In the genomic region with DNA sequence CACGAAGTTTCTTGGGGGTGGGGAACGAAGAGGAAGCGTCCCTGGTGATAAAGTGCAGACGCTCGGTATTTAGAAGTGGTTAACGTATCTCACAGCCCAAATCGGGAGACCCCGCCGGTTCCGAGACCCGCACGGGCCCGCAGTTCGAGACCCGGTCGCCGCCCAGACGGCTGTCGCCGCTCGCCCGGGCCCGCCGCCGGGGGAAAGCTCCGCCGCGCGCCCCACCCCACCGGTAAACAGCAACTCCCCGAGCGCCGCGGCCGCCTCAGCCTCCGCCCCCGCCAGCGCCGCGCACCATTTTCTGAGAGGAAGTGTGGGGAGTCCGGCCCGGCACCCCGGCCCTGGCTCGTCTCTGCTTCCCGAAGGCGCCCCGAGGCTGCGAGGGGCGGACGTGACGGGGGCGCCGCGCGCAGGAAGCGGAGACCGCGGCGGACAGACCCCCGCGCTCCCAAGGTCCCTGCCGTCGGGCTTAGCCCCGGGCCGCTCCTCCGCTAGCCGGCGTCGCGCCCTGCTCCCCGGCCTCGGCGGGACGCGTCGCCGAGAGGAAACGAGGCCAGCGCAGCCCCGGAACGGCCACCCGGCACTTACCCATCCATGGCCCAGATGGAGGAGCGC, we compare ENCODE assay signal across 8 mouse cellular contexts. TPM values are rescaled to one million over a fixed set of nuclear protein-coding genes. Genes with fewer than 3 reads are reported as not detected.
DNase-seq lines count a peak whose midpoint lies in the region; ATAC-seq and TF ChIP-seq lines count a peak whose summit lies in the region.

No protein-coding gene starts in this region.

- TF ChIP-seq CTCF in C2C12 (IDR thresholded peaks at IDR 0.05; ENCODE audit: control insufficient read depth, insufficient read depth, insufficient read length): no peak
- no peak for TF ChIP-seq CTCF in midbrain, postnatal 0 days (IDR thresholded peaks at IDR 0.05)

- H3K79me3 ChIP-seq in C2C12 (ENCODE audit: low read depth): peaks cover 48% of the 10 kb centered on the region

- peak; percentile 84 to 90 for DNase-seq in adrenal gland, postnatal 36 days
- peak; percentile 65 for DNase-seq in embryonic facial prominence, embryonic 14.5 days (ENCODE audit: low spot score)
- peak; percentile 78 to 83 for DNase-seq in heart, adult 9 months (ENCODE audit: low spot score in 2 of 2)
- peak; percentile 70 for DNase-seq in kidney, adult 9 months
- peak; percentile 88 for DNase-seq in liver
- peak; percentile 21 for DNase-seq in midbrain, postnatal 0 days (ENCODE audit: low spot score)

- peaks cover 18% of the 10 kb centered on the region for H3K4me1 ChIP-seq in embryonic facial prominence, embryonic 14.5 days (ENCODE audit: control insufficient read depth, insufficient read depth, low read length)
- H3K4me1 ChIP-seq in midbrain, postnatal 0 days (ENCODE audit: insufficient read depth, low read length): peaks cover 6% of the 10 kb centered on the region; the same call in 1 of the 2 replicates
- peaks cover 15% of the 10 kb centered on the region for H3K4me1 ChIP-seq in stomach, embryonic 14.5 days (ENCODE audit: control insufficient read depth, insufficient read depth, low read length)

- peak overlapping the region; percentile 83 for H3ac ChIP-seq in C2C12 (ENCODE audit: control insufficient read depth, insufficient read length, low read depth)

- ATAC-seq in embryonic facial prominence, embryonic 14.5 days (ENCODE audit: low read depth): peak; percentile 77
- ATAC-seq in midbrain, postnatal 0 days (ENCODE audit: low FRiP score): no peak; the same call in none of the 2 replicates
- ATAC-seq in stomach, embryonic 14.5 days (ENCODE audit: insufficient number of reproducible peaks, insufficient read depth, low FRiP score, low read depth): peak; percentile 78

- peak overlapping the region; percentile 85 for H3K4me2 ChIP-seq in embryonic facial prominence, embryonic 14.5 days (ENCODE audit: low read depth, low read length)
- H3K4me2 ChIP-seq in midbrain, postnatal 0 days (ENCODE audit: low read depth, low read length, poor library complexity, severe bottlenecking): peak overlapping the region; percentile 92
- H3K4me2 ChIP-seq in stomach, embryonic 14.5 days (replicated peaks; ENCODE audit: low read depth, low read length): peak overlapping the region; percentile 49

- WGBS in embryonic facial prominence, embryonic 14.5 days: under 1% methylated on average over 44 of the region's 83 CpGs
- WGBS in midbrain, postnatal 0 days: under 1% methylated on average over 71 of the region's 83 CpGs
- under 1% methylated on average over 62 of the region's 83 CpGs for WGBS in stomach, embryonic 14.5 days

- no peaks in the 10 kb centered on the region for H3K27me3 ChIP-seq in C2C12 (ENCODE audit: control insufficient read depth, insufficient read depth, insufficient read length)
- no peaks in the 10 kb centered on the region for H3K27me3 ChIP-seq in embryonic facial prominence, embryonic 14.5 days (replicated peaks; ENCODE audit: control insufficient read depth, insufficient read depth, low read length)
- no peaks in the 10 kb centered on the region for H3K27me3 ChIP-seq in midbrain, postnatal 0 days (ENCODE audit: insufficient read depth, low read length)
- H3K27me3 ChIP-seq in stomach, embryonic 14.5 days (ENCODE audit: control insufficient read depth, insufficient read depth, low read length): no peaks in the 10 kb centered on the region

- peaks cover 55% of the 10 kb centered on the region for H3K79me2 ChIP-seq in C2C12 (ENCODE audit: control insufficient read depth, insufficient read depth)

- H3K4me3 ChIP-seq in C2C12 (ENCODE audit: insufficient read depth, poor library complexity, severe bottlenecking): peak overlapping the region; percentile 78
- peak overlapping the region; percentile 79 for H3K4me3 ChIP-seq in embryonic facial prominence, embryonic 14.5 days (ENCODE audit: low read depth, low read length)
- peak overlapping the region; percentile 81 for H3K4me3 ChIP-seq in midbrain, postnatal 0 days (ENCODE audit: low read depth, low read length)
- peak overlapping the region; percentile 96 for H3K4me3 ChIP-seq in stomach, embryonic 14.5 days (ENCODE audit: low read depth, low read length)

- no peaks in the 10 kb centered on the region for H3K36me3 ChIP-seq in C2C12 (ENCODE audit: control insufficient read depth, insufficient read depth)
- no peaks in the 10 kb centered on the region for H3K36me3 ChIP-seq in embryonic facial prominence, embryonic 14.5 days (ENCODE audit: control insufficient read depth, insufficient read depth, low read length)
- no peaks in the 10 kb centered on the region for H3K36me3 ChIP-seq in midbrain, postnatal 0 days (ENCODE audit: insufficient read depth, low read length)
- no peaks in the 10 kb centered on the region for H3K36me3 ChIP-seq in stomach, embryonic 14.5 days (ENCODE audit: control insufficient read depth, insufficient read depth, low read length)

- peak overlapping the region; percentile 88 for H3K9ac ChIP-seq in embryonic facial prominence, embryonic 14.5 days (ENCODE audit: low read depth, low read length)
- peak overlapping the region; percentile 86 for H3K9ac ChIP-seq in midbrain, postnatal 0 days (replicated peaks; ENCODE audit: low read length, poor library complexity, severe bottlenecking)
- H3K9ac ChIP-seq in stomach, embryonic 14.5 days (replicated peaks; ENCODE audit: low read depth, low read length): peak overlapping the region; percentile 92

- no peaks in the 10 kb centered on the region for H3K9me3 ChIP-seq in embryonic facial prominence, embryonic 14.5 days (ENCODE audit: control insufficient read depth, low read length)
- no peaks in the 10 kb centered on the region for H3K9me3 ChIP-seq in midbrain, postnatal 0 days (ENCODE audit: low read length)
- no peaks in the 10 kb centered on the region for H3K9me3 ChIP-seq in stomach, embryonic 14.5 days (ENCODE audit: control insufficient read depth, low read depth, low read length)

- H3K27ac ChIP-seq in embryonic facial prominence, embryonic 14.5 days (replicated peaks; ENCODE audit: low read depth, low read length): peak overlapping the region; percentile 92
- H3K27ac ChIP-seq in midbrain, postnatal 0 days (ENCODE audit: low read depth, low read length): peak overlapping the region; percentile 85
- H3K27ac ChIP-seq in stomach, embryonic 14.5 days (ENCODE audit: low read length): peak overlapping the region; percentile 98

TF ChIP-seq in C2C12, 6 proteins besides CTCF, POLR2A, EP300 and RAD21:
- TF ChIP-seq FOSL1 (IDR thresholded peaks at IDR 0.05; ENCODE audit: insufficient read depth, low read length, poor library complexity, severe bottlenecking): no peak
- TF ChIP-seq MAX (IDR thresholded peaks at IDR 0.05): no peak
- no peak for TF ChIP-seq CEBPB (IDR thresholded peaks at IDR 0.05; ENCODE audit: low read depth)
- no peak for TF ChIP-seq MYOD1 (IDR thresholded peaks at IDR 0.05; ENCODE audit: control insufficient read depth, insufficient read length, low read depth)
- no peak for TF ChIP-seq USF1 (IDR thresholded peaks at IDR 0.05; ENCODE audit: low read depth)
- no peak for TF ChIP-seq MYOG (IDR thresholded peaks at IDR 0.05; ENCODE audit: control insufficient read depth, extremely low read depth, insufficient read length)
TF ChIP-seq in C2C12: peak in this region for 0.

RNA-seq across cellular contexts. Expression of a gene that starts 0.5 kb away (rescaled TPM):
- 10.9 TPM for polyA plus RNA-seq in C2C12 (2012; fragmentation: generic; extraction: Trizol)
- total RNA-seq in adrenal gland, postnatal 36 days (2021): 100 to 1,000 TPM; 104 to 123 TPM
- polyA plus RNA-seq in embryonic facial prominence, embryonic 14.5 days (2014; fragmentation: Nextera tagmentation; extraction: Ambion mirVana): 53.0 and 55.5 TPM in 2 replicates
- total RNA-seq in midbrain, postnatal 0 days (2014; rRNA removed): 32.0 and 35.8 TPM in 2 replicates
- 9.7 and 10.5 TPM in 2 replicates for polyA plus RNA-seq in midbrain, postnatal 0 days (2015; fragmentation: Nextera tagmentation; extraction: Ambion mirVana)
- polyA plus RNA-seq in stomach, embryonic 14.5 days (2014; fragmentation: Nextera tagmentation; extraction: Ambion mirVana): 71.1 and 76.0 TPM in 2 replicates

RNA-seq across cellular contexts. Expression of a gene that starts 32.7 kb away (rescaled TPM):
- 6.3 TPM for polyA plus RNA-seq in C2C12 (2012; fragmentation: generic; extraction: Trizol)
- 10 to 100 TPM; 79.9 to 82.5 TPM for total RNA-seq in adrenal gland, postnatal 36 days (2021)
- polyA plus RNA-seq in embryonic facial prominence, embryonic 14.5 days (2014; fragmentation: Nextera tagmentation; extraction: Ambion mirVana): 23.1 and 25.4 TPM in 2 replicates
- total RNA-seq in midbrain, postnatal 0 days (2014; rRNA removed): 27.7 and 29.7 TPM in 2 replicates
- 33.0 and 39.4 TPM in 2 replicates for polyA plus RNA-seq in midbrain, postnatal 0 days (2015; fragmentation: Nextera tagmentation; extraction: Ambion mirVana)
- 25.0 and 27.8 TPM in 2 replicates for polyA plus RNA-seq in stomach, embryonic 14.5 days (2014; fragmentation: Nextera tagmentation; extraction: Ambion mirVana)

Comparison
In these comparisons a context has a peak if more than half of its experiments do, and no peak if none do; other contexts are left out.
1. DNase-seq: peak in every context shown above with its lines; median percentile 88 in liver; 87 in adrenal gland, postnatal 36 days; 80 in heart, adult 9 months; 70 in kidney, adult 9 months; 65 in embryonic facial prominence, embryonic 14.5 days; 21 in midbrain, postnatal 0 days.